Mouse (Mus musculus) left cerebral cortex, adult 2 months (tissue): ENCODE data around the gene Casd1. TPM values are rescaled to one million over a fixed set of nuclear protein-coding genes. Genes with fewer than 3 reads are reported as not detected.

Experiments used
- DNase-seq, 2 experiments: peaks; one replicate each; pipeline ENCODE4 v3.0.0; 2021 to 2022; ENCODE audit warnings: low spot score in 2 of 2, mixed read lengths in 1 of 2; ENCODE audit errors: extremely low spot score in 1 of 2
- H3K27ac ChIP-seq: fragments of 200-600 bp; 2 replicates; pipeline ENCODE4 v1.8.1; 2022
- H3K4me3 ChIP-seq: fragments of 200-600 bp; 2 replicates; pipeline ENCODE4 v1.8.1; 2022
- CTCF ChIP-seq: fragments of 200-600 bp; IDR thresholded peaks from 2 replicates; pipeline ENCODE4 v1.8.1; 2022; ENCODE audit warnings: antibody characterized with exemption, mild to moderate bottlenecking, moderate library complexity
- intact Hi-C: fragments of 180-260 bp; cut with DNase I; formaldehyde crosslinking; loops from one replicate; pipeline ENCODE4 v1.15.1; 2025
- total RNA-seq, 2 experiments: library from RNA; stranded (reverse); gene quantifications; 2 replicates each; pipeline ENCODE4 v1.2.3; 2021

Casd1 gene
- total RNA-seq, 2 experiments from 2014 or later = 45.4 to 51.8 TPM

- DNase-seq = no peak
- Histone ChIP-seq H3K27ac (no peak overlapping the region), H3K4me3 (no peak overlapping the region)
- no peak for TF ChIP-seq CTCF
- intact Hi-C loops = no loop called here
Observed at GRCm38 (mm10) chr6:4679981-4680380, 79.3 kb downstream of the Casd1 start.

DNA sequence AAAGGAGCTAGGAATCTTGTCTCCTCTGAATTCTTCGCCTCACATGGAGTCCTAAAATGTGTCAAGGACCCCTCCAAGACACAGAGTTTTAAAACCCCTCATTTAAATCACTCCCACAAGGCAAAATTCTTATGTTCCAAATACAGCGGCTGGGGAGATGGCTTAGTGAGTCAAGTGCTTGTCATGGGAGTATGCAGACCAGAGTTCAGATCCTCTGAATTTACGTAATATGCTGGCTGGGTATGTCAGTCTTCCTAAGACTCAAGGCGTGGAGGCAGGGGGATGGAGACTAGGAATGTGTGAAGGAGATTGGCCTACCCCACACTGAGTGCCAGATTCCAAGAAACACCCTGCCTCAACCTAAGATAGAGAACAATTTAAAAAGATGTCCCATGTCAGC, 79.9 kb downstream of the Casd1 start:
- no peak overlapping the region for H3K27ac ChIP-seq
- no peak for TF ChIP-seq CTCF
- H3K4me3 ChIP-seq = no peak overlapping the region
- intact Hi-C loops = no loop called here
- no peak for DNase-seq

DNA sequence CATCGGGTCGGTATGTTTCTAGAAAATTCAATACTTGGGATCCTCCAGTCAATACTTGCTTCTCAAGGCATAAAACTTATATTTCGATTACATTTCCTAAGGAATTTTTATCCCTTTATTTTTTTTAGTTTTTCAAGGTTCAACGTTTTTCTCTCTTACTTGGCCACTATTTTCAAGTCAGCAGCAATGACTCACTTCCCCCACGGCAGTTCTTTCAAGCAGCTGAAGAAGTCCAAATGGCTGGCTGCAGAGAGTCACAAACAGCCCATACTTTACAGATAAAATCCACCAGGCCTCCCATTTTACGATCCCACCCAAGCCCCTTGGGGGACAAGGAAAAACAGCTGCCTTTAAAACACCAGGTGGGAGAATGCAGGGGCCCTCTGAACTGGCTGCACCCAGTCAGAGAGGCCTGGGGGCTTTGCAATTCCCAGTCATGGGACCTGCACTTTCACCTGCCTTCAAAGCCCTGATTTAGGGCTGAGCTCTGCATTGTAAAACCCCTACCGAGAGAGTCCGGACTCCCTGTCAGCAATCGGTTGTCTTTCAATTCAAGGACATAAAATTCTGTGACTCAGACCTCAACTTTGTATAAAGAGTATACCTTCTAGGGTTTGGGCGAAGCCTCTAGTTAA, 84.2 kb downstream of the Casd1 start:
- Histone ChIP-seq H3K27ac (no peak overlapping the region), H3K4me3 (no peak overlapping the region)
- no peak for DNase-seq
- intact Hi-C loops = no loop called here
- TF ChIP-seq CTCF = no peak

GRCm38 (mm10) chr6:4690438-4690837, 89.8 kb downstream of the Casd1 start:
- intact Hi-C loops = no loop called here
- no peak for DNase-seq
- Histone ChIP-seq H3K4me3 (no peak overlapping the region), H3K27ac (no peak overlapping the region)
- TF ChIP-seq CTCF = no peak

Other genes starting within 250 kb of the Casd1 start
- gene Col1a2, start 96.0 kb upstream of the Casd1 start, total RNA-seq = 10 to 100 TPM; 20.2 to 21.8 TPM
- gene Sgce, start 146.4 kb downstream of the Casd1 start, total RNA-seq = 10 to 100 TPM; 30.0 to 33.3 TPM
- gene Peg10, start 146.5 kb downstream of the Casd1 start, total RNA-seq = 10 to 100 TPM; 13.6 to 17.8 TPM